Mouse (Mus musculus): ENCODE measurements at regions not wholly inside any gene's neighbourhood (a gene's known extent, or its start where the extent isn't known, plus 50 kb on each side); places are given as distances from the start of the nearest gene placed in this dataset.

GRCm38 (mm10) chr3:9340788-9341187 is 269.1 kb downstream of the Zfp704 start:
- Histone ChIP-seq H3K4me3 (ENCODE audit: low read length) (peak overlapping the region; percentile 31), H3K27ac (ENCODE audit: low read depth, low read length) (no peak overlapping the region)
- under 1% methylated on average over 15 of the region's 15 CpGs for WGBS

GRCm38 (mm10) chr3:9340344-9340743 is 269.5 kb downstream of the Zfp704 start:
- peak overlapping the region; percentile 31 for H3K4me3 ChIP-seq (ENCODE audit: low read length)
- H3K27ac ChIP-seq (ENCODE audit: low read depth, low read length), result no peak overlapping the region
- H3K4me1 ChIP-seq (ENCODE audit: control insufficient read depth, insufficient read depth, low read length), result peaks cover 4% of the 10 kb centered on the region; the same call in 1 of the 2 replicates
- 28% methylated on average over 4 of the region's 4 CpGs for WGBS
- H3K27me3 ChIP-seq (ENCODE audit: control insufficient read depth, insufficient read depth, low read length), result peaks cover under 1% of the 10 kb centered on the region; the same call in 1 of the 2 replicates
- peak overlapping the region; percentile 55 for H3K4me2 ChIP-seq (replicated peaks; ENCODE audit: low read depth, low read length)
- no peak for ATAC-seq (ENCODE audit: low FRiP score, low TSS enrichment)
- no peaks in the 10 kb centered on the region for H3K36me3 ChIP-seq (ENCODE audit: control insufficient read depth, insufficient read depth, low read length)
- no peaks in the 10 kb centered on the region for H3K9me3 ChIP-seq (ENCODE audit: control insufficient read depth, low read length)
- no peak overlapping the region; the same call in 1 of the 2 replicates for H3K9ac ChIP-seq (ENCODE audit: low read depth, low read length)

More at GRCm38 (mm10) chr3:9340788-9341187, 269.1 kb downstream of the Zfp704 start:
- Histone ChIP-seq H3K4me2 (replicated peaks; ENCODE audit: low read depth, low read length) (peak overlapping the region; percentile 55), H3K9ac (ENCODE audit: low read depth, low read length) (no peak overlapping the region; the same call in 1 of the 2 replicates), H3K36me3 (ENCODE audit: control insufficient read depth, insufficient read depth, low read length) (no peaks in the 10 kb centered on the region), H3K27me3 (ENCODE audit: control insufficient read depth, insufficient read depth, low read length) (peaks cover 3% of the 10 kb centered on the region; the same call in 1 of the 2 replicates), H3K9me3 (ENCODE audit: control insufficient read depth, low read length) (no peaks in the 10 kb centered on the region), H3K4me1 (ENCODE audit: control insufficient read depth, insufficient read depth, low read length) (peaks cover 4% of the 10 kb centered on the region; the same call in 1 of the 2 replicates)
- ATAC-seq (ENCODE audit: low FRiP score, low TSS enrichment), result peak; percentile 92

GRCm38 (mm10) chr3:9339669-9340068 is 270.2 kb downstream of the Zfp704 start:
- WGBS, result 89% methylated on average over 4 of the region's 4 CpGs
- H3K9me3 ChIP-seq (ENCODE audit: control insufficient read depth, low read length), result no peaks in the 10 kb centered on the region
- no peak overlapping the region for H3K4me2 ChIP-seq (replicated peaks; ENCODE audit: low read depth, low read length)
- no peak for ATAC-seq (ENCODE audit: low FRiP score, low TSS enrichment)
- H3K36me3 ChIP-seq (ENCODE audit: control insufficient read depth, insufficient read depth, low read length), result no peaks in the 10 kb centered on the region
- no peak overlapping the region for H3K4me3 ChIP-seq (ENCODE audit: low read length)
- H3K4me1 ChIP-seq (ENCODE audit: control insufficient read depth, insufficient read depth, low read length), result peaks cover 4% of the 10 kb centered on the region; the same call in 1 of the 2 replicates
- H3K9ac ChIP-seq (ENCODE audit: low read depth, low read length), result no peak overlapping the region
- no peaks in the 10 kb centered on the region for H3K27me3 ChIP-seq (ENCODE audit: control insufficient read depth, insufficient read depth, low read length)
- H3K27ac ChIP-seq (ENCODE audit: low read depth, low read length), result no peak overlapping the region

- Histone ChIP-seq H3K36me3 (ENCODE audit: control insufficient read depth, insufficient read depth, low read length) (no peaks in the 10 kb centered on the region), H3K27ac (ENCODE audit: low read depth, low read length) (no peak overlapping the region), H3K4me2 (replicated peaks; ENCODE audit: low read depth, low read length) (no peak overlapping the region), H3K4me1 (ENCODE audit: control insufficient read depth, insufficient read depth, low read length) (peaks cover 4% of the 10 kb centered on the region; the same call in 1 of the 2 replicates), H3K9me3 (ENCODE audit: control insufficient read depth, low read length) (no peaks in the 10 kb centered on the region), H3K27me3 (ENCODE audit: control insufficient read depth, insufficient read depth, low read length) (no peaks in the 10 kb centered on the region), H3K4me3 (ENCODE audit: low read length) (no peak overlapping the region), H3K9ac (ENCODE audit: low read depth, low read length) (no peak overlapping the region)
- no peak for ATAC-seq (ENCODE audit: low FRiP score, low TSS enrichment)
- 63% methylated on average over 4 of the region's 4 CpGs for WGBS
These were observed 274.3 kb downstream of the Zfp704 start for GRCm38 (mm10) chr3:9335580-9335979.

Measured in kidney, embryonic 14.5 days (tissue).